Mouse (Mus musculus) intestine, embryonic 16.5 days (tissue): ENCODE data around the gene Arsg. TPM values are rescaled to one million over a fixed set of nuclear protein-coding genes. Genes with fewer than 3 reads are reported as not detected.
A peak's percentile ranks its signal among the peaks of the same experiment; 100 is the strongest.

ENCODE experiments used
- ATAC-seq: fragments of 200-750 bp; cut with Nextera tagmentation; 2 replicates; pipeline ENCODE4 v1.8.0; 2017; ENCODE audit warnings: moderate TSS enrichment, moderate library complexity
- H3K27ac ChIP-seq: fragments of 300-500 bp; sonication (generic); 2 replicates; pipeline ENCODE4 v1.5.1; 2014; ENCODE audit warnings: mild to moderate bottlenecking, low read length
- H3K27me3 ChIP-seq: fragments of 300-500 bp; sonication (generic); replicated peaks from 2 replicates; pipeline ENCODE4 v1.6.1; 2014; ENCODE audit warnings: low read length, control low read depth, mixed read lengths; ENCODE audit not compliant: control insufficient read depth, insufficient read depth
- H3K36me3 ChIP-seq: fragments of 300-500 bp; sonication (generic); 2 replicates; pipeline ENCODE4 v1.6.1; 2014; ENCODE audit warnings: low read length, control low read depth; ENCODE audit not compliant: control insufficient read depth, insufficient read depth
- H3K4me1 ChIP-seq: fragments of 300-500 bp; sonication (generic); 2 replicates; pipeline ENCODE4 v1.6.1; 2014; ENCODE audit warnings: low read length, control low read depth, mixed read lengths; ENCODE audit not compliant: control insufficient read depth, insufficient read depth
- H3K4me2 ChIP-seq: fragments of 300-500 bp; sonication (generic); 2 replicates; pipeline ENCODE4 v1.6.1; 2014; ENCODE audit warnings: low read depth, low read length, control low read depth
- H3K4me3 ChIP-seq: fragments of 300-500 bp; sonication (generic); 2 replicates; pipeline ENCODE4 v1.5.1; 2014; ENCODE audit warnings: mild to moderate bottlenecking, low read length
- H3K9ac ChIP-seq: fragments of 300-500 bp; sonication (generic); 2 replicates; pipeline ENCODE4 v1.6.1; 2014; ENCODE audit warnings: low read depth, low read length
- H3K9me3 ChIP-seq: fragments of 300-500 bp; sonication (generic); 2 replicates; pipeline ENCODE4 v1.6.1; 2016; ENCODE audit warnings: low read length, control low read depth; ENCODE audit not compliant: control insufficient read depth
- WGBS: fragments of 180-500 bp; shearing (Covaris S2); extraction: QIAGEN DNeasy Blood & Tissue Kit; methylation state at CpG from one replicate; pipeline ENCODE4 v1.1.7; 2014; 5-methylcytosine and 5-hydroxymethylcytosine counted together
- polyA plus RNA-seq: library from polyadenylated mRNA; unstranded; fragments of >200 nt; fragmentation: Nextera tagmentation; extraction: Ambion mirVana; gene quantifications from 2 replicates; pipeline ENCODE4 v1.2.1, GENCODE M21; 2015

The Arsg gene
- polyA plus RNA-seq, 1 experiment from 2014 or later, result 3.1 TPM

DNA sequence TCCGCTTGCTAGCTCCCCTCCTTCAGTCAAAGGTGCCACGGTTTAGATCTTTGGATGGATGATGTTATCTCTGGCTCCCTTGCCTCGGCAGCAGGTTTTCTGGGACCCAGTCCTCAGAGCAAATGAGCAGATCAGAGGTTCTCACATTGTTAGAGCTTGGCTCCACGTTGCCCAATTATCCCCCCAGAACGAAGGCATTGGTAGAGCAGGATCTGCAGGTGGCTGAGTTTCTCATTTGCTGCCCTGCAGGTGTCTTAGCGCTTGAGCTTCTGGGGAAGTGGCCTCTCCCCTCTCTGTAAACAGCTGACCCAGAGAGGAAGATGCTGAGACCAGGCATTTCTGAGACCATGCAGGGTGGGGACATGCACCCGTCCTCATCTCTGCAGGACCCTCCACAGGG lies 47.8 kb downstream of the Arsg start:
- H3K36me3 ChIP-seq, result no peaks in the 10 kb centered on the region
- no peak overlapping the region for H3K9ac ChIP-seq
- no peak for ATAC-seq
- H3K4me2 ChIP-seq, result no peak overlapping the region
- H3K4me1 ChIP-seq, result no peaks in the 10 kb centered on the region
- H3K27ac ChIP-seq, result no peak overlapping the region
- H3K9me3 ChIP-seq, result no peaks in the 10 kb centered on the region
- H3K4me3 ChIP-seq, result no peak overlapping the region
- no peaks in the 10 kb centered on the region for H3K27me3 ChIP-seq
- 41% methylated on average over 7 of the region's 7 CpGs for WGBS

- Histone ChIP-seq H3K9me3 (no peaks in the 10 kb centered on the region), H3K4me1 (no peaks in the 10 kb centered on the region), H3K27me3 (no peaks in the 10 kb centered on the region), H3K36me3 (no peaks in the 10 kb centered on the region), H3K4me3 (no peak overlapping the region), H3K27ac (no peak overlapping the region), H3K9ac (no peak overlapping the region), H3K4me2 (no peak overlapping the region)
- ATAC-seq, result no peak
- WGBS, result 73% methylated on average over 5 of the region's 5 CpGs
Observed at GRCm38 (mm10) chr11:109524869-109525268, 51.7 kb downstream of the Arsg start.

DNA sequence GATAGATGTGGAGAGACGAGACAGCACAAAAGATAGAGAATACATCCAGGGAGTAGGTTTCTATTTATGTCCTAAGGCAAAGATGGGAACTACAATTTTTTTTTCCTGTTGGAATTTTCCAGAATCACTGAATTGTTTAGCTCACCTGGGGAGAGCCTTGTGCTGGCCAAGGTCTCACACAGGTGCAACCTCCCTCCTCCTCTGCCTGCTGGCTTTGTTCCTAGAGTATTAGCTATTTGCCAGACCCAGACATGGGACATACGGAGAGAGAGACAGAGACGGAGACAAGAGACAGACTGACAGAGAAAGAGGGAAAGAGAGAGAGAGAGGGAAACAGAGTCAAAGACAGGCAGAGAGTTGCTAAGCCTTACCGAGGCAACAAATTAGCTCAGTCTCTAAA lies 52.4 kb downstream of the Arsg start:
- ATAC-seq, result no peak
- no peaks in the 10 kb centered on the region for H3K36me3 ChIP-seq
- 87% methylated on average over 4 of the region's 4 CpGs for WGBS
- no peaks in the 10 kb centered on the region for H3K27me3 ChIP-seq
- no peak overlapping the region for H3K4me2 ChIP-seq
- no peak overlapping the region for H3K4me3 ChIP-seq
- H3K9me3 ChIP-seq, result no peaks in the 10 kb centered on the region
- H3K27ac ChIP-seq, result no peak overlapping the region
- no peaks in the 10 kb centered on the region for H3K4me1 ChIP-seq
- H3K9ac ChIP-seq, result no peak overlapping the region

GRCm38 (mm10) chr11:109530030-109530429 lies 56.9 kb downstream of the Arsg start:
- no peak overlapping the region for H3K4me3 ChIP-seq
- no peaks in the 10 kb centered on the region for H3K36me3 ChIP-seq
- ATAC-seq, result no peak
- 83% methylated on average over 4 of the region's 4 CpGs for WGBS
- H3K27me3 ChIP-seq, result no peaks in the 10 kb centered on the region
- no peaks in the 10 kb centered on the region for H3K4me1 ChIP-seq
- H3K27ac ChIP-seq, result no peak overlapping the region
- no peak overlapping the region for H3K4me2 ChIP-seq
- no peaks in the 10 kb centered on the region for H3K9me3 ChIP-seq
- H3K9ac ChIP-seq, result no peak overlapping the region

DNA sequence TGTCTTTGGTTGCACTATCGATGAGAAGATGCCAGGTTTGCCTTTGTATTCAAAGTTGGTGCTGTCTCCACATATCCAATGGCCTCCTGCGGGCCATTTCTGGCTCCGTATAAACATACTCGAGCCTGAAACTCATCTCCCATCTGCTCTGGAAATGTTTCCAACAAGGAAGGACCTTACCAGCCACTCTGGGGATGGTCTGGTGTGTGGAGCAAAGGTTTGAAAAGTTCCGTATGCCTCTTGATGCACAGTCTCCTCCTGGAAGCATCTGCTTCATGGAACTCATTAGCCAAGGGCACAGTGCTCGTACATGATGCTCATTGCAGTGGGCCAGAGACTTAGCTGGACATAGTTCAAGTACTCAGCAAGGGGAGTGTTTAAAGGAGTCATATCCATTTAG lies 62.8 kb downstream of the Arsg start:
- Histone ChIP-seq H3K4me1 (no peaks in the 10 kb centered on the region), H3K27me3 (no peaks in the 10 kb centered on the region), H3K9me3 (no peaks in the 10 kb centered on the region), H3K4me3 (no peak overlapping the region), H3K9ac (no peak overlapping the region), H3K36me3 (no peaks in the 10 kb centered on the region), H3K4me2 (no peak overlapping the region), H3K27ac (no peak overlapping the region)
- WGBS, result 81% methylated on average over 6 of the region's 6 CpGs
- ATAC-seq, result no peak

DNA sequence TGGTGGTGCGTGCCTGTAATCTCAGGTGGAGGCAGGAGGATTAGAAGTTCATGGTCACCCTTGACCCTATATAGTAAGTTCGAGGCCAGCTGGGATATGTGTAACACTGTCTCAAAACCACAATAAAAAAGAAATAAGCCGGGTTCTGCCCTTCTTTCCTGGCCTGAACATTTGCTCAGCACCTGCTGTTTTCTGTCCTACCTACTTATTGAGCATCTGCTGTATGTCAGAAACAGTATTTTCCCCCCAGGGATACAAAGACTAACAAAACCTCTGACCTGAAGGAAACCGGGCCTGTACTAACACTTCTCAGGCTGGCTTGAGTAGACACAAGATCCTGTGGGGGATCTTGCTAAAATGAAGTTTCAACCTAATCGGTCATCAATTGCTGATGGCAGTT lies 63.8 kb downstream of the Arsg start:
- Histone ChIP-seq H3K27ac (no peak overlapping the region), H3K9me3 (no peaks in the 10 kb centered on the region), H3K36me3 (no peaks in the 10 kb centered on the region), H3K27me3 (no peaks in the 10 kb centered on the region), H3K4me3 (no peak overlapping the region), H3K4me2 (no peak overlapping the region), H3K4me1 (no peaks in the 10 kb centered on the region), H3K9ac (no peak overlapping the region)
- ATAC-seq, result no peak
- 64% methylated on average over 5 of the region's 5 CpGs for WGBS

- H3K4me2 ChIP-seq, result no peak overlapping the region
- no peaks in the 10 kb centered on the region for H3K4me1 ChIP-seq
- H3K4me3 ChIP-seq, result no peak overlapping the region
- WGBS, result 46% methylated on average over 6 of the region's 6 CpGs
- no peak overlapping the region for H3K9ac ChIP-seq
- H3K27ac ChIP-seq, result no peak overlapping the region
- H3K27me3 ChIP-seq, result no peaks in the 10 kb centered on the region
- H3K36me3 ChIP-seq, result no peaks in the 10 kb centered on the region
- no peaks in the 10 kb centered on the region for H3K9me3 ChIP-seq
- no peak for ATAC-seq
Observed at GRCm38 (mm10) chr11:109539290-109539689, 66.1 kb downstream of the Arsg start.

DNA sequence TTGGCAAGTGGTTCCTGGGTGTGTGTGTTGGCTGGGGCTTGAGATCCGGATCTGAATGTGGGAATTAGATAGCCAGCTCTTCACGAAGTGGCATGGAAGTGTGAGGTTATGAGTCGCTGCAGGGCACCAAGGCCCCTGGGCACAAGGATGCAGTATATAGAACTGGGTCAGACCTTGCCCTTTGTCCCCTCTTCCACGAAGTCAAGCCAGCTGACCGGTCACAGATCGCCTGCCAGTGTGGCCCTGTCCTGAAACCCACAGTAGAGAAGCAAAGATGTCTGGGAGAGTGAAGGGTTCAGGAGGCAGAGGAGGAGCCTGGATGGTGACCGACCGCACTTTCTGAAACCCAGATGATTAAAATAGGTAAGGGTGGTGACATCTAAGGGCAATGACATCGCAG lies 70.3 kb downstream of the Arsg start:
- H3K4me3 ChIP-seq, result no peak overlapping the region
- no peak for ATAC-seq
- WGBS, result 77% methylated on average over 9 of the region's 9 CpGs
- H3K36me3 ChIP-seq, result no peaks in the 10 kb centered on the region
- H3K9me3 ChIP-seq, result no peaks in the 10 kb centered on the region
- H3K27me3 ChIP-seq, result no peaks in the 10 kb centered on the region
- H3K4me2 ChIP-seq, result no peak overlapping the region
- H3K27ac ChIP-seq, result no peak overlapping the region
- H3K9ac ChIP-seq, result no peak overlapping the region
- H3K4me1 ChIP-seq, result peaks cover 17% of the 10 kb centered on the region; the same call in 1 of the 2 replicates

DNA sequence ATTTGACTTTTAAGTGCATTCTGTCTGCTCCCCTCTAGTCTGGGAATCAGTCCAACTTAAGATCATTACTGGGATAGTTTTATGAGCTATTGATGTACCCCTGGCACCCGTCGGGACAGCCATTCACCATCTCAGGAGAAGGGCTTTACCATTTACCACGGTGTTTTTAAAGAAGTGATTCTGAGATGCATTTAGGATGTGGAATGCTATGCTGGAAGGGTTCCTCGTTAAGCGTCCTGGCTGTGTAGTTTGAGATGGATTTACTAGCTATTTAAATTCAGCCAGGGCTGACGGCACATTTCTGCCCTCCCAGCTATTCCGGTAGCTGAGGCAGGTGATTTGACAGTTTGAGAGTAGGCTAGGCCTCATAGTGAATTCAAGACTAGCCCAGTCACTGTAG lies 71.3 kb downstream of the Arsg start:
- 66% methylated on average over 7 of the region's 7 CpGs for WGBS

GRCm38 (mm10) chr11:109545265-109545664 lies 72.1 kb downstream of the Arsg start:
- H3K4me2 ChIP-seq, result peak overlapping the region; percentile 28; the same call in 1 of the 2 replicates
- H3K4me1 ChIP-seq, result peaks cover 20% of the 10 kb centered on the region; the same call in 1 of the 2 replicates
- no peak overlapping the region for H3K4me3 ChIP-seq
- ATAC-seq, result peak; percentile 74
- WGBS, result 39% methylated on average over 7 of the region's 7 CpGs
- H3K27ac ChIP-seq, result no peak overlapping the region
- no peaks in the 10 kb centered on the region for H3K27me3 ChIP-seq
- no peaks in the 10 kb centered on the region for H3K9me3 ChIP-seq
- H3K36me3 ChIP-seq, result no peaks in the 10 kb centered on the region
- no peak overlapping the region for H3K9ac ChIP-seq

More for the DNA sequence above, 71.3 kb downstream of the Arsg start:
- Histone ChIP-seq H3K36me3 (no peaks in the 10 kb centered on the region), H3K4me1 (peaks cover 17% of the 10 kb centered on the region; the same call in 1 of the 2 replicates), H3K9ac (no peak overlapping the region), H3K4me3 (no peak overlapping the region), H3K9me3 (no peaks in the 10 kb centered on the region), H3K27me3 (no peaks in the 10 kb centered on the region), H3K27ac (no peak overlapping the region), H3K4me2 (no peak overlapping the region)
- no peak for ATAC-seq
